Mouse (Mus musculus): ENCODE measurements around the gene Impg1. TPM values are rescaled to one million over a fixed set of nuclear protein-coding genes. Genes with fewer than 3 reads are reported as not detected.
"Not testable (repeated sequence)": the region's sequence is repeated elsewhere in the genome, so short reads cannot be mapped to it uniquely, and the experiment has no call there.

Impg1 gene
- total RNA-seq, 2 experiments from 2014 or later, result not detected

DNA sequence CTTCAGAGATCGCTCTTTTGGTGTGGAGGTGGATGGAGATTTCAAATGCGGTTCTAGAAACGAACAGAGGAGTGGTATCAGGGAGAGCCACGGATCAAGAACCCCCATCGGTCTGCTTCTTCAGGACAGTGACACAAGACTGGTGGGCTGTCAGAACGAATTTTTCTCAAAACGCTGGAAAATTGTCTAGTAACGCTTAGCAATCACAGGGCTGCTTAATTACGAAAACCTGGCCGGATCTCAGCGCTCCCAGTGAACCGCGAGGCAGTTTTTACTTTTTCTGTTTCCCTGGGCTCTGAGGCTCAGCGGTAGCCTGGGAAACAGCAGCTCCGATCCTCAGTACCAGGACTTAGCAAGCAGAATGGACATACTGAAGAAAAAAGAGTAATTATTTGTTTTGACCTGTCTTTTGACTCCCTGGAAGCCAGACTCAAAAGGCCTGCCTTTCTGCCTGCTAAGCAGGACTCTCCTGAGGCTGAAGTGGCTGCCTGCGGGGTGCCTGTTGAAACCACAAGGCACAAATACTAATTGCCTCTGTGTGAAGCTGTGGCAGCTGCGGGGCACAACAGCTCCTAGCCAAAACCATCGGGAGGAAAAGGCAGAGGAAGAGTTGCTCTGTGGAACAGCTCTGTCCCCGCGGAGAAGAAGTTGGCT, 113.5 kb downstream of the Impg1 start:
- intact Hi-C loops (cut with DNase I), result no loop called here
- no peak for DNase-seq (ENCODE audit: low spot score in 2 of 2)

DNA sequence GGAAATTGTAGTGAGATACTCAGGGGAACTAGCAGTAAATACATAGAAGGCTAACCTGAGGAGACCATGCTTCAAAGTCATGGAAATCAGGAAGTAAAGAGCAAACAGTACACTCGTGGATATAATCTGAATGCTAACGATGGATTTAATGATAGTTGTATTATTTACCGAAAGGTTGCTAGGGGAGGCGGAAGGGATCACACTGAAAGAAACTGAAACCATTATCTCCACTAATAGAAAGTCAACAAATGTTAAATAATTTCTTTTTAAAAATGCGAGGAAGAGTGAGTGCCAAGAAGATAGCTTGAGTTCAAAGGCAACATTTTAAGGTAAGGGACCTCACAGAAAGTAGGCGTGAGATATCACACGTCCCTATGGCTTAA, 114.0 kb downstream of the Impg1 start:
- intact Hi-C loops (cut with DNase I), result no loop called here
- no peak for DNase-seq (ENCODE audit: low spot score in 2 of 2)

DNA sequence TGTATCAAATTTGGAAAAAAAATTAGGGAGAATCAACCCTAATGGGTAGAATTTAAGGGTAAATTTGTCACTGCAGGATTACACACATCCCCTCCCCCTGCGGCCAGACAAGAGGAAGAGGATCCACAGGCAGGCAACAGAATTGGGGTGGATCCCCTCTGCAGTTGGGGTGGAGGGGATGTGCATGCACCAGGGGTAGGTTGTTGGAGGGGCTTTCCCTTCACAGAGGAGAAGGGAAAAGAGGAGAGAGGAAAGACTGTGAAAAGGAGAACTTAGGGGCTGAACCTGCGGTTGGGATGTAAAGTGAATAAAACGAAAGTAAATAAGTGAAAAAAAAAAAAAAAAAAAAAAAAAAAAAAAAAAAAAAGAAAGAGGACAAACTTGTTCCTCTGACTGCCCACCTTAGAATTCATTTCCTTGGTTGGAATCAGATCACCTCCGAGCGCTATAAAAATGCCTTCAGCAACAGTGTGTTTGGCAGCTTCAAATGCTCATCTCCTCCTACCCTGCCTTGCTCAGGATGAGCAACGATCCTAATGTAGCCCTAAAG, 120.8 kb downstream of the Impg1 start:
- intact Hi-C loops (cut with DNase I), result no loop called here
- DNase-seq (ENCODE audit: low spot score in 2 of 2), result no peak

GRCm38 (mm10) chr9:80342520-80342919, 122.8 kb downstream of the Impg1 start:
- intact Hi-C loops (cut with DNase I), result no loop called here
- DNase-seq (ENCODE audit: low spot score in 2 of 2), result no peak

DNA sequence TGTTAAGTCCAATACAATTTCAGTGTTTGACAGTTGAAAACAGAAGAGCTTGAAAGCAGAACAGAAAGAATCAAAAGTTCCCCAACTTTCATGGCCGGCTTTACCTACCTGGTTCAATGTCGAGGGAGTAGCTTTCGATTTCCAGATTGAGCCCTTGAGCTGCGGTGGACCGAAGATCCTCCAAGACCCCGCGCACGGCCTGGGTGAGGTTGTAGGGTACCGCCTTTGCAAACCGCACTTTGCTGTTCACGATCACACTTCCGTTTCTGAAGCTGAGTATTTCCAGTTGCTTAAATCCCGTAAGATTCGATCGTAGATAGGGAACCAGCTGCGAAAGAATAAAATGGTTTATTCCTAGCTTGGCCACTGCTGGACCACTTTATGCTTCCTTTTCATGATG, 123.5 kb downstream of the Impg1 start:
- intact Hi-C loops (cut with DNase I), result no loop called here
- no peak for DNase-seq (ENCODE audit: low spot score in 2 of 2)

GRCm38 (mm10) chr9:80340927-80341326, 124.4 kb downstream of the Impg1 start:
- DNase-seq (ENCODE audit: low spot score in 2 of 2), result no peak
- intact Hi-C loops (cut with DNase I), result no loop called here

DNA sequence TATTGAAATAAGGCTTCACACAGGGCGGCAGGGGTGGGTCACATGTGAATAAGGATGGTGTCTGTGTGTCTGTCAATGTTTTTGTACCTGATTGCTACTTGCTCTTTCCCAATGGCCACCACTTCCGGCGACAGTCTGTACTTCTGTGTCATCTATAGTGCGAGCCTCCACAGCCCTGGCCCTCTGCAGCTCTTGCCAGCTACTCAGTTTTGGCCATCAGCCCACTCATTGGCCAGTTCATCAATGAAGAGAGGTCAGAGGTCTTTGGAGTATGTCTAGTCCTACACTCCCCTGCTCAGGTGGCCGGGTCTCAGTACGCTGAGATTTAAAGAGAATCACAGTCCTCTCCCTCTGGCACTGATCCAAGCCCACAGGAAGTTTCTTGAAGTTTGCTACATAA, 127.3 kb downstream of the Impg1 start:
- intact Hi-C loops (cut with DNase I), result no loop called here

DNA sequence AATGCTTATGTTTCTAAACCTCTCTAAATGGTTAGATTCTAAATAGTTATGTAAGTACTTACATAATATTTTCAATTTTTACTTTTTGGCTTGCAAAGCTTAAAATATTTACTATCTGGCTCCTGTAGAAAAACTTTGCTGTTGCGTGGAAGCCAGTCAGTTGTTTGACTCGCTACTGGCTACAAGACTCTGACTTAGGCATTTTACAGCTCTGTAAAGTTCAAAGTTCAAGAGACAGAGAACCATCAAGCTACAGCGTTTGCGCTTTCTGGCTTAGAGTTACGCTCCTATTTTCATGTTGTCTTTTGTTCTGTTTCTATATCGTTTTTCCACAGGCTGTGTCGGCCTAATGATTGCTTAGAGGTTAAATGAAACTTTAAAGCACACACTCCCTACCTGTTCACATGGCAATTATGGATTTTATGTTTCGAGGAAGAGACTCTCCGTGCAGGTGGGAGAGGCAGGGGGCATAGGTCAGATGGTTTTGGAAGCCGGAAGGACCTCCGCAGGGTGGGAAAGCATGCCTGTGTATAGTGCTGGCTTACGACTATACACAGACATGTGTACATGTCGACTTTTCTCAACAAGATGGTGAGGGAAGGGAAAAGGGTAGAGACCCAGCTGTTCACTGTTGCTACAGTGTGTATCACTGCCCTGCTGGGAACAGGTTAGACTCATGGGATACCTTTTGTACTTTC, 129.5 kb downstream of the Impg1 start:
- intact Hi-C loops (cut with DNase I), result no loop called here
- no peak for DNase-seq (ENCODE audit: low spot score in 2 of 2)

More for the DNA sequence above, 127.3 kb downstream of the Impg1 start:
- DNase-seq (ENCODE audit: low spot score in 2 of 2), result no peak

GRCm38 (mm10) chr9:80333998-80334605, 131.2 kb downstream of the Impg1 start:
- DNase-seq (ENCODE audit: low spot score in 2 of 2), result no peak
- intact Hi-C loops (cut with DNase I), result loop anchor here (5.0 kb wide), 1 partner anchor 1293 kb away; no protein-coding TSS in a partner anchor

DNA sequence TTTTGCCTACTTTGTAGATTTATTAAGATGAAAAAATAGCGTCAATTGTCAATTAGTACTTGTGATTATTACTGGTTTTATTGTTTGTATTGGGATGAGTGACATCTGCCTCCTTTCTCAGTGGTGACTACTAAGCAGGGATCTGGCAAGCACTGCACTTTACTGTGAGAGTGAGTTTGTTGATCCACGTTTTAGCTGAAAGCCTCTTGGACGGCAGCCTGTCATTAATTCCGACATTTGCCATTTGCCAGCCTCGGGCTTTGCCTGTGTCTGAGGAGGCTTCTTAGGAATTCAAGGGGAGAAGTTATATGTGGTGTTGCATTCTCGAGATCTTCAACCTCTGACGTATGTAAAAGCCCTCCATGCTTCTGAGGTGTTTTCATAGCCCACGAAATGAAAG, 131.8 kb downstream of the Impg1 start:
- intact Hi-C loops (cut with DNase I), result loop anchor here (5.0 kb wide), 1 partner anchor 1294 kb away; no protein-coding TSS in a partner anchor
- no peak for DNase-seq (ENCODE audit: low spot score in 2 of 2)

DNA sequence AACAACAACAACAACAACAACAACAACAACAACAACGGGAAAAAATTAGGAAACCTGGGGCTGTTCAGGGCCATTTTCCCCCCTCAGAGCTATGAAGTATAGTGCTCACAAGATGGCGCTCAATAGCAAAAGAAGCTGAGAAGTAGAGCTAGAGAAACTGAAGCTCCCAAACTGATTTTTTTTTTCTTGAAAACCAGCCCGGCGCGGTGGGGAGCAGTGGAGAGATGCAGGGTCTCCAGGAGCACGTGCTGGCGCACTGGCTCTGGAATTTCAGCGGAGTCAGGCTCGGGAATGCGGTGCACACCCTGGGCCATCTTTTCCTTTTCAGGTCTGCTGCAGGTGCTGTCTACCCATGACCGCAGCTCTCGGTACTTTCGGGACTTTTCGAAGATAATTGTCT, 133.1 kb downstream of the Impg1 start:
- peak; percentile 53 to 65 for DNase-seq (ENCODE audit: low spot score in 2 of 2)
- intact Hi-C loops (cut with DNase I), result loop anchor here (5.0 kb wide), 1 partner anchor 1295 kb away; no protein-coding TSS in a partner anchor

DNA sequence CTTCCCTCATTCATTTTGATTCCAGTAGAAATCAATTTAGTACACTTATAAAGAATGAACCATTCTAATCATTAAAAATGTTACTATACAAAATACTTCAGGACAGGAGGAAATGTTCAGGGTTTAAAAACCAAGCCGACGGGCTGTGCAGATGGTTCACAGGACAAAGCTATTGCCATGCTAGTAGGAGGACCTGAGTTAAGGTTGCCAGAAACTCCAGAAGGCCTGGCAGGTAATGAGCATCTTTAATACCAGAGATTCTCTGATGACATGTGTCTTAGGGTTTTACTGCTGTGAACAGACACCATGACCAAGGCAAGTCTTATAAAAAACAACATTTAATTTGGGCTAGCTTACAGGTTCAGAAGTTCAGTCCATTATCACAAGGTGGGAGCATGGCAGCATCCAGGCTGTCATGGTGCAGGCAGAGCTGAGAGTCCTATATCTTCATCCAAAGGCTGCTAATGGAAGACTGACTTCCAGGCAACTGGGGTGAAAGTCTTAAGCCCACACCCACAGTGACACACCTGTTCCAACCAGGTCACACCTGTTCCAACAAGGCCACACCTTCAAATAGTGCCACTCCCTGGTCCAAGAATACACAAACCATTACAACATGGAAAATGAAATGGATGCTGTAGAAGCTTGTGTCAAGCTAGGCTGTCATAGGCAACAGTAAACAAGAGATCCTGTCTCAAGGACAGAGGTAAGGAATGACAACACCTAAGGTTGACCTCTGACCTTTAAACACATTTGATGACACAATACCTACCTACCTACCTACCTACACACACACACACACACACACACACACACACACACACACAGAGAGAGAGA, 144.0 kb downstream of the Impg1 start:
- DNase-seq (ENCODE audit: low spot score in 2 of 2); intact Hi-C loops (cut with DNase I): not testable (repeated sequence)

GRCm38 (mm10) chr9:80318027-80318426, 147.3 kb downstream of the Impg1 start:
- no peak for DNase-seq (ENCODE audit: low spot score in 2 of 2)
- intact Hi-C loops (cut with DNase I), result no loop called here

GRCm38 (mm10) chr9:80315922-80316321, 149.4 kb downstream of the Impg1 start:
- intact Hi-C loops (cut with DNase I), result no loop called here
- DNase-seq (ENCODE audit: low spot score in 2 of 2), result no peak

DNA sequence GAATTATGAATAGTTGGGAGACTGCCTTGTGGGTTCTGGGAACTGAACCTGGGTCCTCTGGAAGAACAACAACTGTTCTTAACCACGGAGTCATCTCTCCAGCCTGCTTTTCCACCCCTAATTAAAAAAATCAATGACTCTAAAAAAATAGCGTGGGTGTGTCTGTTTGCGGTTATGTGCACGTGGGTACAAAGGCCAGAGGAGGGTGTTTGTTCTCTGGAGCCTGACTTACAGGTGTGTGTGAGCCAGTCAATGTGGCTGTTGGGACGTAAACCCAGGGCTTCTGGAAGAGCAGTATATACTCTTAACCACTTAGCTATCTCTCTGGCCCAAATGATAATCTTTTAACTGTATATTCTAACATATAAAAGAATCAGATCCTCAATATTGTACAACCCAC, 151.7 kb downstream of the Impg1 start:
- no peak for DNase-seq (ENCODE audit: low spot score in 2 of 2)
- intact Hi-C loops (cut with DNase I), result no loop called here

- intact Hi-C loops (cut with DNase I), result loop anchor here (10.0 kb wide), 1 partner anchor 1327 kb away; the partner anchor contains the start of gene Htr1b
Observed at GRCm38 (mm10) chr9:80307629-80308028, 157.7 kb downstream of the Impg1 start.

GRCm38 (mm10) chr9:80306853-80307252, 158.4 kb downstream of the Impg1 start:
- DNase-seq (ENCODE audit: low spot score in 2 of 2), result peak; percentile 33 to 34

More at GRCm38 (mm10) chr9:80307629-80308028, 157.7 kb downstream of the Impg1 start:
- DNase-seq (ENCODE audit: low spot score in 2 of 2), result no peak

GRCm38 (mm10) chr9:80306390-80306789, 158.9 kb downstream of the Impg1 start:
- no peak for DNase-seq (ENCODE audit: low spot score in 2 of 2)
- intact Hi-C loops (cut with DNase I), result loop anchor here (10.0 kb wide), 1 partner anchor 1328 kb away; the partner anchor contains the start of gene Htr1b

More at GRCm38 (mm10) chr9:80306853-80307252, 158.4 kb downstream of the Impg1 start:
- intact Hi-C loops (cut with DNase I), result loop anchor here (10.0 kb wide), 1 partner anchor 1328 kb away; the partner anchor contains the start of gene Htr1b

DNA sequence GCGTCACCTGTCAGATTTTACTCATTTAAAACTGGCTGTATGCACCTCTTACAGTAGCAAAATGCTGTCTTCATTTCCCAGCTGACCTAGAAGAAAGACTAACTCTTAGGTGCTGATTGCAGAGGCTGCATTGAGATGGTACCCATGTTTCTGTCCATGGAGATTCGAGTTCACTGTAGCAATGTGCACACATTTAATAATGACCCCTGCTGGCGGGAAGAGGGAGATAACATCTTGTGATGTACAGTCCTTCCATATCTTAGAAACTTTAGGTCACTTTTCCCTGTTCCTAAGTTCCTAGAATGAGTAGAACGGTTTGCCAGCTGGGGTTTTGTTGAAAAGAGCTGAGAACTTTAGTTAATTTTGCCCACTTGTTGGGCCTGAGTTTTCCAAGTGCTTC, 161.8 kb downstream of the Impg1 start:
- intact Hi-C loops (cut with DNase I), result loop anchor here (10.0 kb wide), 1 partner anchor 1331 kb away; the partner anchor contains the start of gene Htr1b
- peak in 1 of 2 experiments; percentile 12 for DNase-seq (ENCODE audit: low spot score in 2 of 2)

Measured in left cerebral cortex, postnatal 14 days (tissue).